Mouse (Mus musculus) stomach, embryonic 16.5 days (tissue): ENCODE results near the gene Fiz1. TPM values are rescaled to one million over a fixed set of nuclear protein-coding genes. Genes with fewer than 3 reads are reported as not detected.

Experiments used
- ATAC-seq: fragments of 200-750 bp; cut with Nextera tagmentation; 2 replicates; pipeline ENCODE4 v1.8.0; 2017; ENCODE audit warnings: moderate number of reproducible peaks, moderate TSS enrichment; ENCODE audit not compliant: insufficient read depth, low FRiP score
- H3K27ac ChIP-seq: fragments of 300-500 bp; sonication (generic); 2 replicates; pipeline ENCODE4 v1.5.1; 2014; ENCODE audit warnings: low read length
- H3K27me3 ChIP-seq: fragments of 300-500 bp; sonication (generic); 2 replicates; pipeline ENCODE4 v1.6.1; 2014; ENCODE audit warnings: low read length, control low read depth, mixed read lengths; ENCODE audit not compliant: control insufficient read depth, insufficient read depth
- H3K36me3 ChIP-seq: fragments of 300-500 bp; sonication (generic); 2 replicates; pipeline ENCODE4 v1.6.1; 2014; ENCODE audit warnings: low read length; ENCODE audit not compliant: control insufficient read depth, insufficient read depth
- H3K4me1 ChIP-seq: fragments of 300-500 bp; sonication (generic); 2 replicates; pipeline ENCODE4 v1.6.1; 2014; ENCODE audit warnings: low read length, control low read depth, mixed read lengths; ENCODE audit not compliant: control insufficient read depth, insufficient read depth
- H3K4me2 ChIP-seq: fragments of 300-500 bp; sonication (generic); 2 replicates; pipeline ENCODE4 v1.6.1; 2014; ENCODE audit warnings: low read depth, low read length, mixed read lengths
- H3K4me3 ChIP-seq: fragments of 300-500 bp; sonication (generic); replicated peaks from 2 replicates; pipeline ENCODE4 v1.5.1; 2014; ENCODE audit warnings: mild to moderate bottlenecking, low read length
- H3K9ac ChIP-seq: fragments of 300-500 bp; sonication (generic); 2 replicates; pipeline ENCODE4 v1.6.1; 2014; ENCODE audit warnings: low read length
- H3K9me3 ChIP-seq: fragments of 300-500 bp; sonication (generic); replicated peaks from 2 replicates; pipeline ENCODE4 v1.6.1; 2016; ENCODE audit warnings: low read length, control low read depth; ENCODE audit not compliant: control insufficient read depth
- WGBS: fragments of 180-500 bp; shearing (Covaris S2); extraction: QIAGEN DNeasy Blood & Tissue Kit; methylation state at CpG from one replicate; pipeline ENCODE4 v1.1.7; 2014; 5-methylcytosine and 5-hydroxymethylcytosine counted together
- polyA plus RNA-seq: library from polyadenylated mRNA; unstranded; fragments of >200 nt; fragmentation: Nextera tagmentation; extraction: Ambion mirVana; gene quantifications from 2 replicates; pipeline ENCODE4 v1.2.1, GENCODE M21; 2015

The Fiz1 gene
- polyA plus RNA-seq, 1 experiment from 2014 or later, result 22.6 TPM

DNA sequence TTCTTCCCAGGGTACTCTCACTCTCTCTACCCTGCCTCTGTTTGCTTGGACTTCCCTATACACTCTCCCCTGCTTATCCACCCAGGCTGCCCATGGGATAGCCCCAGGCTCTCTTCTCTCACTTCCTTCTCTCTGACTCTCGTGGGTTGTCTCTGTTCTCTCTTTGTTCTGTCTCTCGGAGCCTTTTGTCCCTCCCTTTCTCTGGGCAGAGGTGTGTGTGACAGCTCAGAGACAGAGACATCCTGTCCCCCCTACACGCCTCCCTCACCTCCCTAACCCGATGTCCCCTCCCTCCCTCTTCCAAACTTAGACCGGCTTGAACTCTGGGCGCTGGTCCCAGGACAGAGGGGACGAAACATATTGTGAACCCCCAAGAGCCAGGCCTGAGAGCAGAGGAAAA lies 42.8 kb downstream of the Fiz1 start:
- 25% methylated on average over 7 of the region's 7 CpGs for WGBS
- Histone ChIP-seq H3K36me3 (no peaks in the 10 kb centered on the region), H3K9me3 (peaks cover under 1% of the 10 kb centered on the region; the same call in 1 of the 2 replicates), H3K4me3 (no peak overlapping the region), H3K4me1 (no peaks in the 10 kb centered on the region), H3K4me2 (no peak overlapping the region), H3K27me3 (no peaks in the 10 kb centered on the region), H3K27ac (no peak overlapping the region), H3K9ac (no peak overlapping the region)
- no peak for ATAC-seq

GRCm38 (mm10) chr7:4971068-4971467 lies 43.4 kb downstream of the Fiz1 start, which contains the start of gene Sbk3:
Gene Sbk3, minus strand, starts transcription at chr7:4971168.
- no peaks in the 10 kb centered on the region for H3K36me3 ChIP-seq
- no peak within 1 kb of the TSS for H3K4me3 ChIP-seq
- H3K4me1 ChIP-seq, result no peaks in the 10 kb centered on the region
- no peak within 1 kb of the TSS for H3K9ac ChIP-seq
- H3K9me3 ChIP-seq, result no peaks in the 10 kb centered on the region
- H3K27ac ChIP-seq, result no peak within 1 kb of the TSS
- ATAC-seq, result no peak
- H3K27me3 ChIP-seq, result peaks cover 3% of the 10 kb centered on the region; the same call in 1 of the 2 replicates
- H3K4me2 ChIP-seq, result no peak within 1 kb of the TSS
- 37% methylated on average over 6 of the region's 6 CpGs for WGBS

- no peak for ATAC-seq
- 72% methylated on average over 5 of the region's 5 CpGs for WGBS
- peaks cover 4% of the 10 kb centered on the region; the same call in 1 of the 2 replicates for H3K4me1 ChIP-seq
- H3K9me3 ChIP-seq, result no peaks in the 10 kb centered on the region
- H3K36me3 ChIP-seq, result no peaks in the 10 kb centered on the region
- no peak overlapping the region for H3K9ac ChIP-seq
- no peak overlapping the region for H3K4me3 ChIP-seq
- H3K27me3 ChIP-seq, result peaks cover 3% of the 10 kb centered on the region; the same call in 1 of the 2 replicates
- no peak overlapping the region for H3K27ac ChIP-seq
- H3K4me2 ChIP-seq, result no peak overlapping the region
These were observed 49.5 kb downstream of the Fiz1 start for GRCm38 (mm10) chr7:4964988-4965387.

- WGBS, result 5% methylated on average over 10 of the region's 10 CpGs
These were observed 50.2 kb downstream of the Fiz1 start, which contains the start of gene Sbk2 for GRCm38 (mm10) chr7:4964272-4964671. Gene Sbk2, minus strand, starts transcription at chr7:4964406.

DNA sequence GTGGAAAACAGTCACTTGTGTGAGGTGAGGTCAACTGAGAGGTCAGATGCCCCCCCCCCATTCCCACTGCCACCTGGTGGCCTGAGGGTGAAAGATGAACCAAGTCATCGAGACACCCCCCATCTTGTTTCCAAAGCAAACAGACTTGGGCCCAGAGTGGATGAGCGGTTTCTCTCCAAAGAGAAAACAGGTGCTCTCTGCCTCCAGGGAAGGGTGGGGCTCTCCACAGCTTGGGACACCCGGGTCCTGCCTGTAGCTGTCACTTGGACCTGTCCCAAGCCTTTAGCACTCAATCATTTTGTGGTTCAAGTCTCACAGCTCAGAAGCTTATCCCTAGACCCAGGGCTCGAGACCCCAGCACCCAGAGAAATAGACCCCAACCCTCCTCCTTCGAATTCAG lies 51.0 kb downstream of the Fiz1 start:
- H3K9ac ChIP-seq, result 0 out of 2 replicates have a peak overlapping the region, but pooled peaks have one; percentile 56
- H3K27me3 ChIP-seq, result peaks cover 3% of the 10 kb centered on the region; the same call in 1 of the 2 replicates
- no peak for ATAC-seq
- 60% methylated on average over 5 of the region's 5 CpGs for WGBS
- H3K4me3 ChIP-seq, result no peak overlapping the region
- H3K9me3 ChIP-seq, result no peaks in the 10 kb centered on the region
- H3K4me2 ChIP-seq, result no peak overlapping the region
- H3K4me1 ChIP-seq, result peaks cover 4% of the 10 kb centered on the region; the same call in 1 of the 2 replicates
- no peak overlapping the region for H3K27ac ChIP-seq
- H3K36me3 ChIP-seq, result no peaks in the 10 kb centered on the region

More at GRCm38 (mm10) chr7:4964272-4964671, 50.2 kb downstream of the Fiz1 start, which contains the start of gene Sbk2:
- Histone ChIP-seq H3K4me1 (peaks cover 4% of the 10 kb centered on the region; the same call in 1 of the 2 replicates), H3K9me3 (no peaks in the 10 kb centered on the region), H3K36me3 (no peaks in the 10 kb centered on the region), H3K27me3 (peaks cover 3% of the 10 kb centered on the region; the same call in 1 of the 2 replicates), H3K4me3 (no peak within 1 kb of the TSS; the same call in 1 of the 2 replicates), H3K9ac (peak within 1 kb of the TSS; percentile 56), H3K4me2 (peak within 1 kb of the TSS; percentile 36), H3K27ac (no peak within 1 kb of the TSS)
- peak; percentile 93 for ATAC-seq

GRCm38 (mm10) chr7:4957361-4957760 lies 57.1 kb downstream of the Fiz1 start:
- H3K9ac ChIP-seq, result no peak overlapping the region
- 78% methylated on average over 10 of the region's 10 CpGs for WGBS
- ATAC-seq, result no peak
- H3K27ac ChIP-seq, result no peak overlapping the region
- H3K4me3 ChIP-seq, result no peak overlapping the region
- H3K27me3 ChIP-seq, result no peaks in the 10 kb centered on the region
- H3K9me3 ChIP-seq, result no peaks in the 10 kb centered on the region
- H3K4me2 ChIP-seq, result no peak overlapping the region
- no peaks in the 10 kb centered on the region for H3K4me1 ChIP-seq
- H3K36me3 ChIP-seq, result no peaks in the 10 kb centered on the region

Other genes starting within 250 kb of the Fiz1 start
- not detected in 2 replicates for gene Fam71e2, start 243.4 kb downstream of the Fiz1 start, polyA plus RNA-seq
- gene Il11, start 231.8 kb downstream of the Fiz1 start, polyA plus RNA-seq, result 0.22 and 0.26 TPM in 2 replicates
- gene Tmem190, start 231.8 kb downstream of the Fiz1 start, polyA plus RNA-seq, result 0.72 and 0.79 TPM in 2 replicates
- gene Tmem238, start 225.0 kb downstream of the Fiz1 start, polyA plus RNA-seq, result 21.2 and 21.7 TPM in 2 replicates
- 255 and 322 TPM in 2 replicates for gene Rpl28, start 221.8 kb downstream of the Fiz1 start, polyA plus RNA-seq
- gene Ube2s, start 202.1 kb downstream of the Fiz1 start, polyA plus RNA-seq, result 204 and 212 TPM in 2 replicates
- gene Shisa7, start 170.0 kb downstream of the Fiz1 start, polyA plus RNA-seq, result 0.26 and 0.49 TPM in 2 replicates
- gene Isoc2b, start 144.4 kb downstream of the Fiz1 start, polyA plus RNA-seq, result 16.7 and 17.6 TPM in 2 replicates
- gene Isoc2a, start 137.5 kb downstream of the Fiz1 start, polyA plus RNA-seq, result 1.1 and 1.5 TPM in 2 replicates
- 0.10 TPM in 1 of 2 replicates, not detected in the other for gene Gm36210, start 108.2 kb downstream of the Fiz1 start, polyA plus RNA-seq
- gene Zfp628, start 99.5 kb downstream of the Fiz1 start, polyA plus RNA-seq, result 2.1 and 2.3 TPM in 2 replicates
- gene Nat14, start 92.7 kb downstream of the Fiz1 start, polyA plus RNA-seq, result 3.0 and 4.0 TPM in 2 replicates
- 3.4 and 3.5 TPM in 2 replicates for gene Ssc5d, start 88.9 kb downstream of the Fiz1 start, polyA plus RNA-seq
- gene Sbk2, start 50.3 kb downstream of the Fiz1 start, polyA plus RNA-seq, result 0.26 and 0.47 TPM in 2 replicates
- gene Sbk3, start 43.5 kb downstream of the Fiz1 start, polyA plus RNA-seq, result 0.11 TPM in 1 of 2 replicates, not detected in the other
- 23.0 and 26.5 TPM in 2 replicates for gene Zfp579, start 18.5 kb downstream of the Fiz1 start, polyA plus RNA-seq
- 17.2 and 17.5 TPM in 2 replicates for gene Zfp524, start 282 bp downstream of the Fiz1 start, polyA plus RNA-seq
- gene Gm44973, start 799 bp upstream of the Fiz1 start, polyA plus RNA-seq, result 0.99 and 1.3 TPM in 2 replicates
- 3.7 and 4.1 TPM in 2 replicates for gene Zfp865, start 5.7 kb upstream of the Fiz1 start, polyA plus RNA-seq
- 20.6 and 21.9 TPM in 2 replicates for gene Ccdc106, start 5.9 kb upstream of the Fiz1 start, polyA plus RNA-seq
- gene 4632433K11Rik, start 19.4 kb upstream of the Fiz1 start, polyA plus RNA-seq, result not detected in 2 replicates
- 5.9 and 6.1 TPM in 2 replicates for gene Zfp784, start 23.7 kb upstream of the Fiz1 start, polyA plus RNA-seq
- gene Zfp580, start 36.8 kb upstream of the Fiz1 start, polyA plus RNA-seq, result 19.2 and 20.2 TPM in 2 replicates
- 76.3 and 81.1 TPM in 2 replicates for gene U2af2, start 47.4 kb upstream of the Fiz1 start, polyA plus RNA-seq
- 50.2 and 50.4 TPM in 2 replicates for gene Epn1, start 65.5 kb upstream of the Fiz1 start, polyA plus RNA-seq
- gene Rfpl4, start 102.3 kb upstream of the Fiz1 start, polyA plus RNA-seq, result not detected in 2 replicates
- gene Rasl2-9, start 111.3 kb upstream of the Fiz1 start, polyA plus RNA-seq, result 0.40 and 0.54 TPM in 2 replicates
- not detected in 2 replicates for gene Vmn1r55, start 135.0 kb upstream of the Fiz1 start, polyA plus RNA-seq
- not detected in 2 replicates for gene Vmn1r56, start 182.1 kb upstream of the Fiz1 start, polyA plus RNA-seq
- not detected in 2 replicates for gene Vmn1r57, start 203.8 kb upstream of the Fiz1 start, polyA plus RNA-seq